Mouse (Mus musculus) cortical plate, adult 2 months (tissue): Measurements from ENCODE around the gene Col6a5.

Source experiments
- CTCF ChIP-seq: fragments of 200-500 bp; IDR thresholded peaks from 2 replicates; pipeline ENCODE4 v1.5.1; 2011; ENCODE audit warnings: mild to moderate bottlenecking, control low read depth, low read length; ENCODE audit not compliant: insufficient read depth; ENCODE audit errors: extremely low read depth
- POLR2A ChIP-seq: fragments of 200-500 bp; IDR thresholded peaks from 2 replicates; pipeline ENCODE4 v1.6.1; 2011; ENCODE audit warnings: mild to moderate bottlenecking, low read length, control low read depth; ENCODE audit not compliant: insufficient read depth; ENCODE audit errors: extremely low read depth

DNA sequence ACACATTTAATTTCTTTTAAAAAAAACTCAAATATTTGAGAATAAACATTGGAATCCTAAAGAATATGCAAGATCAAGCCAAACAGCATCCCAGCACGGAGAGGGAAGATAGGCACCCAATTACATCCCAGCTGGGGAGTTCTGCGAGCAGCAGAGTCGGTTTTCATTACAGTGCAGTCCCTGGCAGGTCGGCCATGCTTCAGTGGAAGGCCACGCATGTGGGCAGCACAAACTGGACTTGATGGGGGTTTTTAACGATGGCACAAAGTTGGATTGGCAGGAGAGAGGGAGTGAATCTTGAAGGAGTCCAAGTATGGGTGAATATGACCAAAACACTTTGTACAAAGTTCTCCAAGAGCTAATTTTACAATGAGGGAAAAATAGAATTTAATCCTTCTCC lies 29.7 kb upstream of the Col6a5 start:
- TF ChIP-seq CTCF = no peak
- no peak for TF ChIP-seq POLR2A
